Mouse (Mus musculus): ENCODE results near the gene Tm4sf4.

Gene Tm4sf4

GRCm38 (mm10) chr3:57425089-57425730, at the start of gene Tm4sf4:
Gene Tm4sf4 (plus strand): TSS chr3:57425314.
- DNase-seq (ENCODE audit: low read depth in 2 of 2, low spot score in 2 of 2): no peak

DNA sequence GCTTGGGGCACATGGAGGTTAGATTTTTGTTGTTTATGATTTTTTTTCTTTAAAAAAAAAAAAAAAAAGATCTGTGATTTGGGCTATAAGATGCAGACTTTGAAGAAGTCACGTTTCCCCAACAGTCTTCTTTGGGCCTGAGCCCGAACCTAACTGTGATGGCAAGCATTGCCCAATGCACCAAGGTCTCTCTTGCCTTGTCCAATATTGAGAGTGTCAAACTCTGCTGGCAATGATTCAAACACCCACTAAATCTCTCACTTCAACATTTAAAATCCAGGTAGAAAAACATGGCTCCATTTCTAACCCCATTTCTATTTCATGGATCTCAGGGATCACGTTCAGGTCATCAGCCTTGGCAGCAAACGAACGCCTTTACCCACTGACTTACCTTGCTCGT, 38.7 kb upstream of the Tm4sf4 start:
- no peak for DNase-seq (ENCODE audit: low read depth in 2 of 2, low spot score in 2 of 2)

- no peak for DNase-seq (ENCODE audit: low read depth in 2 of 2, low spot score in 2 of 2)
Observed at GRCm38 (mm10) chr3:57386895-57387294, 38.2 kb upstream of the Tm4sf4 start.

DNA sequence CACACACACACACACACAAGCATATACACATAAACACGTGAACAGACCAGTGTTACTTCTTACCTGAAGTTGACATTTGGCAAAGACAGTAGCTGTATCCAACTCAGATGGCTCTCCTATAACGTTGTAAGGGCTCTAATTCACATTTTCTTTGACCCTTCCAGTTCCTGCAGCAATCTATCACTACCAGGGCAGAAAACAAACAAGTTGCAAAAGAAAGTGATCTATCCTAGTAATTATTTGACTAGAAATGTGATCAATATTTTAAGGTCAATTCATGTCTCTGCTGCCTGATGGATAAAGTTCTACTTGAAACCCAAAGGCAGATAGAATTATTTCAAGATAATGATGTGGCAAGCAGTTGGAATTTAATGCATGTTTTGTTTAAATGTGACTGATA, 37.5 kb upstream of the Tm4sf4 start:
- DNase-seq (ENCODE audit: low read depth in 2 of 2, low spot score in 2 of 2): no peak

- DNase-seq (ENCODE audit: low read depth in 2 of 2, low spot score in 2 of 2): no peak
Observed at GRCm38 (mm10) chr3:57411535-57411934, 13.6 kb upstream of the Tm4sf4 start.

GRCm38 (mm10) chr3:57420233-57420632, 4.9 kb upstream of the Tm4sf4 start:
- no peak for DNase-seq (ENCODE audit: low read depth in 2 of 2, low spot score in 2 of 2)

- DNase-seq (ENCODE audit: low read depth in 2 of 2, low spot score in 2 of 2): no peak
Observed at GRCm38 (mm10) chr3:57420660-57421059, 4.5 kb upstream of the Tm4sf4 start.

- no peak for DNase-seq (ENCODE audit: low read depth in 2 of 2, low spot score in 2 of 2)
Observed at GRCm38 (mm10) chr3:57426351-57426750, 1.2 kb downstream of the Tm4sf4 start.

DNA sequence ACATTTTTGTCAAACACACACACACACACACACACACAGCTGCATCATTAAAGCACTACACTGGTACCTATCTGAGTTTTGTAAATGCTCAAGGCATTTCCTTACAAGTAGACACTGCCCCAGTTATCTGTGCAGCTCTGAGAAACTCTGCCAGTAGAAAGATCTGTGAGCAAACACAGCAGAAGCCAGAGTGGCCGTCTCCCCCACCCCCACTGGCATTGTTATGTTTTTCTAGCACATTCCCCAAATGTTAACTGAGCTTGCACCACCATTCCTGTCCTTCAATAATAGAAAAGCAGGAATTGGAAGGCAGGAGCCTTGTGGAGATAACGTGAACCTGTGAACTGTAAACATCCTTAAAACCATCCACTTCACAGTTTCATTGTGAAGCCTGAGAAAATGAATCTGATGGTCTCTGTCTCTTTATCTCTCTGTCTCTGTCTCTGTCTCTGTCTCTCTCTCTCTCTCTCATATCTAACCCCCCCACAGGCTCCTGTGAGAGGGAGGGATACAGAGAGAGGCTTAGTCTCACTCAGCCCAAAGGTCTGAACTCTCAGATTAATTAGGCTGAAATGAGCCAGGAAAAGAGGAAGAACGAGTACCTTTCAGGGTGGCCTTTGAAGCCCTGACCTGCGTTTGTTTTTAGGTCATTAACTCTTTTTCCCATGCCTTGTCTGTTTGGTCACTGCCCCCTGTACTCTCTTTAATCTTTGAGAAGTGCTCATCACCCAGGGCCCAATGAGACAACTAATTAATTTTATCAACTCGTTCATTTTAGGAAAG, 3.8 kb downstream of the Tm4sf4 start:
- no peak for DNase-seq (ENCODE audit: low read depth in 2 of 2, low spot score in 2 of 2)

GRCm38 (mm10) chr3:57429486-57429885, 4.4 kb downstream of the Tm4sf4 start:
- no peak for DNase-seq (ENCODE audit: low read depth in 2 of 2, low spot score in 2 of 2)

GRCm38 (mm10) chr3:57431706-57432105, 6.6 kb downstream of the Tm4sf4 start:
- DNase-seq (ENCODE audit: low read depth in 2 of 2, low spot score in 2 of 2): no peak

DNA sequence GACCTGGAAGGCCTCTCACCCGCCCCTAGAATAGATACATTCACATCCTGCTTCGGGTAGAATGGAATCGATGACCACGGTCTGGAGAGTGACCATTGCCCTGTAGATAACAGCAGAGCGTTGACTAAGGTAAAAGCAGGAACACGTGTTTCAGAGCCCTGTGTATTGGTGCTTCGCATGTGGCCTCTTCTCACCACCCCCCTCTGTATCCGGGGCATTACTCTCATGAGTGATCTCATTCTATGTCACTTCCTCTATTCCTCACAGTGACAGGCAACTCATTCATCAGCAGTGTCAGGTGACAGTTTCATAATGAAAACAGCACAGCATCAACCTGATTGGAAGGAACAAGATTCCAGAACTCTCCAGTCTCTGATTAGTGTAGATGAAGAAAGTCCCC, 10.2 kb downstream of the Tm4sf4 start:
- no peak for DNase-seq (ENCODE audit: low read depth in 2 of 2, low spot score in 2 of 2)

DNA sequence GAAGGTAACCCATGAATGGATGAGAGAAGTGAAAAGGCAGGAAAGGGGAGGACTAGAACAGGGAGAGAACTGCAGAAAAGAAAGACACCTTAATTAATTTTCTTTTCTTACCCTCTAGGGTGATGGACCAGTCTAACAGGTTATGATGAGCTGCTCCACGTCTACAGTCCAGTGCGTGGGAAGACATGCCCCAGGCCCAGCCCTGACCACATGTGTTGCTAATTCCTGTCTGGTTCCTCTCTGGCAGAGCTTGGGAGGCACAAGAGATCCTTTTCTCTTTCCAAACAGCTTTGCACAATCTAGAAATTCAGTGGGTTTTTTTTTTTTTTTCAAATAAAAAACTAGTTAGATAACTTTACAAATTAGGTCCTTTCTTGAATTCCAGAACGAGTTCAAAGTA, 15.8 kb downstream of the Tm4sf4 start:
- no peak for DNase-seq (ENCODE audit: low read depth in 2 of 2, low spot score in 2 of 2)

DNA sequence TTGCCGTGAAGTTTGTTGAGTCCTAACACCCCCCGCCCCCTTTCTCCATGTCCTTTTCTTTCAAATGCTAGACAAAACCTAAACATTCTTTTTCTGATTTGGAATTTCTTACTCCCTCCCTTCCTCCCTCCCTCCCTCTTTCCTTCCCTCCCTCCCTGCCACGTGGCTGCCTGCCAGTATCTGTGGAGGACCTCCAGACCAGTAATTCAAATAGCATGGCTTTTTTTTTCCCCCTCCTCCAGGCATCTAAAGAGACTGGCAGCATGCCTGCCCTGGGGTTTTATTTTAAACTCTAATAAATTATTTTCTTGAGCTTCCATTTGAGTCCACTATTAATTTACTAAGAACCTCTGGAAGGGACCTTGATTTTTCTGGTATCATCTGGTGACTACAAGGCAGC, 20.6 kb downstream of the Tm4sf4 start:
- DNase-seq (ENCODE audit: low read depth in 2 of 2, low spot score in 2 of 2): no peak

- DNase-seq (ENCODE audit: low read depth in 2 of 2, low spot score in 2 of 2): no peak
Observed at GRCm38 (mm10) chr3:57447889-57448288, 22.8 kb downstream of the Tm4sf4 start.

DNA sequence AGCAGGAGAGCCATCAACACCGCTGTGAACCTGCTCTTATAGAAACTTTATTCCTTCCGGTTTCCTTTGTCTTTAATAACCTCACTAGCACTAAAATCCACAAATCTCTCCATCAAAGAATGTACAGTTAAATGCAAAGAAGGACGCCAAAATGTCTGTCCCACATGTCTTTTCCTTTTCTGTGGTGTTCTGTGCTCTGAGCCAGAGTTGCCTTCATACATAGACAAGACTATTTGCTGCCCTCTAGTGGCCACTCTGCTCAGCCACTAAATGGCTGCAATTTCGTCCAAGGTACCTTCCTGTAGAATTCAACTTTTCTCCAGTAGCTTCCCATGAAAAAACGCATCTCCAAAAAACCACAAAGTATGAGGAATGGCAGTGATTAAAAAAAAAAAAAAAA, 23.3 kb downstream of the Tm4sf4 start:
- DNase-seq (ENCODE audit: low read depth in 2 of 2, low spot score in 2 of 2): no peak

DNA sequence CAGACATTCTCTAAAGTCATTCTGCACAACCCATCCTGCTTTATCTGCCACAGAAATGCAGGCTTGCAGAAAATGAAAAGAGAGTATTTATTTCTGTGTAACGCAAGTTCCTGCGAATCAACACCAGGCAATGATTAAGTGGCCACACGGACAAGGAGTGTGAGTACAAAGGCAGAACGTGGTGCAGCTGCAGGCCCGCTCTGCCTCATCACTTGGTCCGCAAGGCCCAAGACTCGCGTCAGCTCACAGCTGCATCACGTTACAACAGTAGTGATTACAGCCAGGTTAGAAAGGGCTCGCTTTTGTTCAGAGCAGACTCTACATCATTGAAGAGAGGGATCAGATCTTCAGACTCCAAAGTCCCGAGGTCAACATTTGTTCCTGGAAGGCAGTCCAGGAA, 33.5 kb downstream of the Tm4sf4 start:
- DNase-seq (ENCODE audit: low read depth in 2 of 2, low spot score in 2 of 2): no peak

GRCm38 (mm10) chr3:57463302-57463701, 38.2 kb downstream of the Tm4sf4 start:
- no peak for DNase-seq (ENCODE audit: low read depth in 2 of 2, low spot score in 2 of 2)

- DNase-seq (ENCODE audit: low read depth in 2 of 2, low spot score in 2 of 2): no peak
Observed at GRCm38 (mm10) chr3:57466289-57466688, 41.2 kb downstream of the Tm4sf4 start.

DNA sequence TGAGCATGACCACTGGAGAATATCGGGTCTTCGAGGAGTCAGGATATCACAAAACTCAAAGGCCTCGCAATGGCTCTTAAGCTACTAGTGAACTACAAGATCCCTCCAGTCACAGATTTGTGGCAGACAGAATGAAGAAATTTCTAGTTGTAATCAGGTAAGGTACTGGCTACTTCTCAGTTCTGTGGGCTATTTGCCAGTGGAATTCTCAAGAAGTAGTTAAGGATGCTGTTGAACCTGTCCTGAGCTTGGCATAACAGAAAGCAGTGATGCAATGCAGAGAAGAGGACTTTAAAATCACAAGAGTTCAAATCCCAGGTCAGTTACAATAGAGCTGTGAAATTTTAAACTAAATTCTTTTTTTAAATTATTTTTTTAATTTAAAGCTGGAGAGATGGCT, 44.2 kb downstream of the Tm4sf4 start:
- no peak for DNase-seq (ENCODE audit: low read depth in 2 of 2, low spot score in 2 of 2)

DNA sequence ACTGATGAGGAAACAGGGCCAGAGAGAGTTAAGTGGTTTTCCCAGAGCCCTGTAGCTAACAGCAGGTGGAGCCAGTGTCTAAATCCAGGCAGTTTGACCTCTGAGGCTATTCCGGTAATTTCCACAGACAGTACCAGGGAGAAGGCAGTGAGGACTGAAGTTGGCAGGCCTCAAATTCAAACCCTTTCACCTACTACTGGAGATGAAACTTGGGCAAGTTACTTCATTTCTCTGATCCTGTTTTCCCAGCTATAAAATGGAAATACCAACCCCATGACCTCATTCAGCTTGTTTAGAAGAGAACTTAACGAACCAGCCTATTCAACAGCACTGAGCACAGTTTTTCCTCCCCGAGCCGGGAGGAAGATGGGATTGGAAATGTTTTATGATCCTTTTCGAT, 45.2 kb downstream of the Tm4sf4 start:
- DNase-seq (ENCODE audit: low read depth in 2 of 2, low spot score in 2 of 2): no peak

GRCm38 (mm10) chr3:57470981-57471601, 46.0 kb downstream of the Tm4sf4 start:
- no peak for DNase-seq (ENCODE audit: low read depth in 2 of 2, low spot score in 2 of 2)

All from CD8-positive naive resting alpha-beta T cell, adult 2 months (primary cell).